Mouse (Mus musculus): ENCODE data around the gene Crabp2. TPM values are rescaled to one million over a fixed set of nuclear protein-coding genes. Genes with fewer than 3 reads are reported as not detected.
A peak's percentile ranks its signal among the peaks of the same experiment; 100 is the strongest.

Gene Crabp2
- polyA plus RNA-seq, 1 experiment from 2014 or later: 667 TPM

GRCm38 (mm10) chr3:87985505-87986320 is 37.2 kb downstream of the Crabp2 start:
- Histone ChIP-seq H3K4me2 (no peak overlapping the region), H3K4me3 (replicated peaks) (no peak overlapping the region), H3K36me3 (no peaks in the 10 kb centered on the region), H3K27me3 (peaks cover 41% of the 10 kb centered on the region), H3K9ac (replicated peaks) (no peak overlapping the region), H3K4me1 (replicated peaks) (peaks cover 62% of the 10 kb centered on the region), H3K27ac (peak overlapping the region; percentile 53; the same call in 1 of the 2 replicates), H3K9me3 (no peaks in the 10 kb centered on the region)
- ATAC-seq (ENCODE audit: insufficient number of reproducible peaks, insufficient read depth, low FRiP score, low TSS enrichment, low read depth): no peak
- 52% methylated on average over 12 of the region's 12 CpGs for WGBS

DNA sequence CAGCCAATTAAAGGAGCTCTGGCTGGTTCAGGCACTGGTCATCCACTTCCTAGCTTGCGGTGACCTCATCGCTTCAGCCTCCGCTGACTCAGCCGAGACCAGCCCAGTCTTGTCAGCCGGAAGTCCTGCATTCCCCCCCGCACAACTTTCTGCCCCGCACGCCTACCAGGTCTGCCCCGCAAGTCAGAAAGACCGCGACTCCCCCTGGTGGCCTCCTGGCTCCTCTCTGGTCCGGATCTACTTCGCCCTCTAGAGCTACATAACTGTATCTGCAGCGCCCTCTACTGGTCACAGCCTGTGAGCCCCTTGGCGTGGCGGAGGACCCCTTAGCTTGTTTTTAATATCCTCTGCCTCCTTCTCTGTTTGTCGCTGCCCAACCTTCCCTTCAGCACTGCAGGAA is 38.4 kb downstream of the Crabp2 start:
- Histone ChIP-seq H3K27ac (0 out of 2 replicates have a peak overlapping the region, but pooled peaks have one; percentile 53), H3K27me3 (peaks cover 52% of the 10 kb centered on the region), H3K4me3 (replicated peaks) (peak overlapping the region; percentile 39), H3K9ac (replicated peaks) (no peak overlapping the region; the same call in 1 of the 2 replicates), H3K4me2 (peak overlapping the region; percentile 80), H3K9me3 (no peaks in the 10 kb centered on the region), H3K36me3 (no peaks in the 10 kb centered on the region), H3K4me1 (replicated peaks) (peaks cover 58% of the 10 kb centered on the region)
- under 1% methylated on average over 17 of the region's 17 CpGs for WGBS
- ATAC-seq (ENCODE audit: insufficient number of reproducible peaks, insufficient read depth, low FRiP score, low TSS enrichment, low read depth): peak; percentile 81

DNA sequence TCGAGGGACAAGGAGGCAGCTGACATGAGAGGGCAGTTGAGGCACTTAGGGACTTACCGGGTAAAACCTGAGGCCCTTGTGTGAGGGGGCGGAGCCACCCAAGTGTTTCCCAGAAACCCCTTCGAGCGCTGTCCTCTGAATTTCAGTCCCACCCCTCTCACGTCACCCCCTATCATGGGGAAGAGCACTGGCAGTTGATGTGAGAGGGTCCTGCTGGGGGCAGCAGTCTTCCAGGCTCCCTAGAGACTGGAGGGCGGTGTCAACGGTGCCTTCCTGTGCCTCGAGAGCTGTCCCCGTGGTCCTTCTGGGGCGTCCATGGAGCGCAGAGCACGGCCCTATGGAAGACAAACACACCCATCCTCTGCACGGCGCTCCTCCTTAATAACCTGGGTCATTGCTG is 39.2 kb downstream of the Crabp2 start:
- H3K27ac ChIP-seq: no peak overlapping the region
- 0 out of 2 replicates have a peak overlapping the region, but pooled peaks have one; percentile 34 for H3K9ac ChIP-seq (replicated peaks)
- WGBS: 0% methylated on average over 15 of the region's 15 CpGs
- H3K4me2 ChIP-seq: peak overlapping the region; percentile 80
- H3K27me3 ChIP-seq: peaks cover 60% of the 10 kb centered on the region
- no peaks in the 10 kb centered on the region for H3K36me3 ChIP-seq
- peak overlapping the region; percentile 39 for H3K4me3 ChIP-seq (replicated peaks)
- no peaks in the 10 kb centered on the region for H3K9me3 ChIP-seq
- peaks cover 51% of the 10 kb centered on the region for H3K4me1 ChIP-seq (replicated peaks)
- ATAC-seq (ENCODE audit: insufficient number of reproducible peaks, insufficient read depth, low FRiP score, low TSS enrichment, low read depth): peak; percentile 14; the same call in 1 of the 2 replicates

DNA sequence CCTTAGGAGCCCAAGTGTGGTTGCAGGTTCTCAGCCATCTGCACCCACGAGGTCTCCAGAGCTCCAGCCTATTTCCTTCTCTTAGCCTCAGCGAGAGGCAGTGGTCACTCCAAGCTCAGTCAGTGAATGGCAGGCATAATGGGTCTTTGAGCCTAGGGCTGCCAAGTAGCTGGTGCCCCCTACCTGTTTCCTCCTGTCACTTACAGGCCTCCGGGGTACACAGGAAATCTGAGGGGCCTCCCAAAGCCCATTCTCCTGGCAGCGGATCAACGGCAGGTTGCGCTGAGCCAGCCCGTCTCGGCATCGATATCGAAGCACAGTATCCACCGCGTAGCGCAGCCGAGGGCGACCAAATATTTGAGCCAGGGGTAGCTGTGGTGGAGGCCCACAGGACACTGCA is 39.6 kb downstream of the Crabp2 start:
- Histone ChIP-seq H3K9me3 (no peaks in the 10 kb centered on the region), H3K27me3 (peaks cover 64% of the 10 kb centered on the region), H3K4me2 (peak overlapping the region; percentile 80), H3K36me3 (no peaks in the 10 kb centered on the region), H3K4me1 (replicated peaks) (peaks cover 46% of the 10 kb centered on the region), H3K9ac (replicated peaks) (0 out of 2 replicates have a peak overlapping the region, but pooled peaks have one; percentile 34), H3K27ac (no peak overlapping the region), H3K4me3 (replicated peaks) (peak overlapping the region; percentile 39)
- 0 out of 2 replicates have a peak, but pooled peaks have one; percentile 3 for ATAC-seq (ENCODE audit: insufficient number of reproducible peaks, insufficient read depth, low FRiP score, low TSS enrichment, low read depth)
- WGBS: 7% methylated on average over 15 of the region's 15 CpGs

GRCm38 (mm10) chr3:87989935-87990334 is 41.5 kb downstream of the Crabp2 start:
- ATAC-seq (ENCODE audit: insufficient number of reproducible peaks, insufficient read depth, low FRiP score, low TSS enrichment, low read depth): no peak
- H3K4me1 ChIP-seq (replicated peaks): peaks cover 32% of the 10 kb centered on the region
- 33% methylated on average over 10 of the region's 10 CpGs for WGBS

DNA sequence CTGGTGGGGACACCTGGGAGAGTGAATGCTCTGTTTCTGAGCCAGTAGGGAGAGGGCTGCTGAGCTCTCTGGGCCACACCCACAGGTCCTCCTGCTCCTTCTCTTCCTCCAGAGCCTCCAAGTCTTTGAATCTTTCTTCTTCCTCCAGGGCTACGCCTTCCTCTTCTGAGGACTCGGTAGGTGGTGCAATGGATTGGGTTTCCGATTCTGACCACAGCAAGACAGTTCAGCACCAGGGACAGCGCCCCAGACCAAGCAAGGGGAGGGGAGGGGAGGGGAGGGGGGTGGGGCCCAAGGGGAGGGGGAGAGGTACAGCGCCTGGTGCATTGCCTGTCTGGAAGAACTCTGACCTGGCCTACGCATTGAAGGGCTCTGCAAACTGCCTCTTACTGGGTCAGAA is 45.0 kb downstream of the Crabp2 start:
- WGBS: 3% methylated on average over 5 of the region's 6 CpGs
- Histone ChIP-seq H3K4me1 (replicated peaks) (peaks cover 11% of the 10 kb centered on the region), H3K9ac (replicated peaks) (no peak overlapping the region), H3K9me3 (no peaks in the 10 kb centered on the region), H3K4me2 (no peak overlapping the region), H3K36me3 (no peaks in the 10 kb centered on the region), H3K27ac (no peak overlapping the region), H3K4me3 (replicated peaks) (no peak overlapping the region), H3K27me3 (peaks cover 100% of the 10 kb centered on the region)
- ATAC-seq (ENCODE audit: insufficient number of reproducible peaks, insufficient read depth, low FRiP score, low TSS enrichment, low read depth): no peak

More at GRCm38 (mm10) chr3:87989935-87990334, 41.5 kb downstream of the Crabp2 start:
- H3K4me2 ChIP-seq: no peak overlapping the region
- H3K4me3 ChIP-seq (replicated peaks): no peak overlapping the region
- peaks cover 74% of the 10 kb centered on the region for H3K27me3 ChIP-seq
- no peak overlapping the region for H3K9ac ChIP-seq (replicated peaks)
- H3K27ac ChIP-seq: no peak overlapping the region
- no peaks in the 10 kb centered on the region for H3K9me3 ChIP-seq
- no peaks in the 10 kb centered on the region for H3K36me3 ChIP-seq

DNA sequence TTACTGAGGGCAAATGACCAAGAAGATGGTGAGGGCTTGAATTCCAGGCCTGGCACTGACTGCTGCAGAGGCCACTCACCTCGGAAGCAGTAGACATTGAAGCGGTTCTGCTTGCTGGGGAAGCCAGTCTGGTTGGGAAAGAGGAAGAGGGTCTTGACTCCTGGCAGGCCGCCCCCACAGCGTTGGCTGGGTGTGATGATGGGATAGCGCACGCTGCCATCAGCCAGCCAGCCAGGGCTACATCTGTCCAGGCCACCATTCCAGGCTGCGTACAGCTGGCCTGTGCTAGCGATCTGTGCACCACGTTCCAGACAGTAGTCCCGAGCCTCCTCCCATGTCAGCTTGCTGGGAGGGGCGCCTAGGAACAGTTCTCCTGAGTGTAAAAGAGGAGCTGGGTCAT is 46.9 kb downstream of the Crabp2 start:
- ATAC-seq (ENCODE audit: insufficient number of reproducible peaks, insufficient read depth, low FRiP score, low TSS enrichment, low read depth): no peak
- Histone ChIP-seq H3K27ac (no peak overlapping the region), H3K27me3 (peaks cover 100% of the 10 kb centered on the region), H3K4me1 (replicated peaks) (peaks cover 21% of the 10 kb centered on the region), H3K9ac (replicated peaks) (no peak overlapping the region), H3K36me3 (no peaks in the 10 kb centered on the region), H3K4me3 (replicated peaks) (no peak overlapping the region), H3K9me3 (no peaks in the 10 kb centered on the region), H3K4me2 (no peak overlapping the region)
- WGBS: 24% methylated on average over 11 of the region's 11 CpGs

DNA sequence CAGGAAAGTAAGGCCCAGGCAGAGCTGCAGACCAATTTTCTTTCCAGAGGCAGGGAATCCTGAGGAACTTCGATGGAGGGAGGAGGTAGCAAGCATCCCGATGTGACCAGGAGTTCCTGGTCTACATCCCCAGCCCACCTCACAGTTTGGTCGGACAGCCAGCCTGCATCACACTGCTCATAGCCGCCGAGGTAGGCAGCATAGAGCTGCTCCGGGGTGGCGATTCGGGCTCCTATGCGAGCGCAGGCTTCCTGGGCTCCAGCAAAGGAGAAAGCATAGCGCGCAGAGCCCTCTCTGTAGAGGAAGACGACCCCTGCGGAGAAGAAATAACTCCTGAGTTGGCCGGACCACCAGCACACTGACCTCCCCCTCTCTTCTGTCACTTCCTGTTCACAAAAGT is 47.9 kb downstream of the Crabp2 start:
- no peak for ATAC-seq (ENCODE audit: insufficient number of reproducible peaks, insufficient read depth, low FRiP score, low TSS enrichment, low read depth)
- no peaks in the 10 kb centered on the region for H3K36me3 ChIP-seq
- no peak overlapping the region for H3K4me3 ChIP-seq (replicated peaks)
- H3K9ac ChIP-seq (replicated peaks): no peak overlapping the region
- H3K27me3 ChIP-seq: peaks cover 100% of the 10 kb centered on the region
- H3K27ac ChIP-seq: no peak overlapping the region
- peak overlapping the region; percentile 54; the same call in 1 of the 2 replicates for H3K4me2 ChIP-seq
- H3K9me3 ChIP-seq: no peaks in the 10 kb centered on the region
- peaks cover 23% of the 10 kb centered on the region for H3K4me1 ChIP-seq (replicated peaks)
- 2% methylated on average over 15 of the region's 15 CpGs for WGBS

DNA sequence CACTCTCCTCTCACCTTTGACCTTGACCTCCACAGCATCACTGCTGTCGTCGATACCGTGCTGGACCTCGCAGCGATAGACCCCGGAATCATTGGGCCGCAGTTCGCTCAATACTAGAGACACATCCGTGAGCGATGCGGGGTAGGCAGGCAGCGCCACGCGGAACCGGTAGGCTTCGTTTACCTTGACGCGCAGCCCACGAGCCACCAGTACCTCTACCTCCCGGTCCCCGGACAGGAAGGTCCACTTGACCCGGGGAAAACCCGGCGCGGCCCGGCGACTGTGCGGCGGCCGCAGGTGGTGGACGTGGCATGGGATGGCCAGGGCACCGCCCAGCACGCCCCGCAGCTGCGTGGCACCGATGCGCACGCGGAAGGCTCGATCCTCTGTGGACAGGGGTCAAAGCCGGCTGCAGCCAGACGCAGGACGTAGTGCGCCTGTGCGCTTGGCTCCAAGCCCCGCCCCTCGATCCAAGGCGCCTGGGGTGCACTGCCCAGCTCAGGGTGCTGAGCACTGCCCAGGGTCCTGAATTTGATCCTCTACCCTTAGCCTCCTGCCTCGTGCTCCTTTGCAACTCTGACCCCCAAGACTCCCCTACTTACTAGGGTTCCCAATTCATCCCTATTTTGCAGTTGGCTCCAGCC is 48.6 kb downstream of the Crabp2 start:
- WGBS: 1% methylated on average over 49 of the region's 49 CpGs
- no peaks in the 10 kb centered on the region for H3K36me3 ChIP-seq
- H3K4me2 ChIP-seq: peak overlapping the region; percentile 54
- H3K27me3 ChIP-seq: peaks cover 100% of the 10 kb centered on the region
- H3K9ac ChIP-seq (replicated peaks): no peak overlapping the region; the same call in 1 of the 2 replicates
- peaks cover 23% of the 10 kb centered on the region for H3K4me1 ChIP-seq (replicated peaks)
- no peaks in the 10 kb centered on the region for H3K9me3 ChIP-seq
- peak overlapping the region; percentile 35 for H3K4me3 ChIP-seq (replicated peaks)
- no peak for ATAC-seq (ENCODE audit: insufficient number of reproducible peaks, insufficient read depth, low FRiP score, low TSS enrichment, low read depth)
- no peak overlapping the region for H3K27ac ChIP-seq

DNA sequence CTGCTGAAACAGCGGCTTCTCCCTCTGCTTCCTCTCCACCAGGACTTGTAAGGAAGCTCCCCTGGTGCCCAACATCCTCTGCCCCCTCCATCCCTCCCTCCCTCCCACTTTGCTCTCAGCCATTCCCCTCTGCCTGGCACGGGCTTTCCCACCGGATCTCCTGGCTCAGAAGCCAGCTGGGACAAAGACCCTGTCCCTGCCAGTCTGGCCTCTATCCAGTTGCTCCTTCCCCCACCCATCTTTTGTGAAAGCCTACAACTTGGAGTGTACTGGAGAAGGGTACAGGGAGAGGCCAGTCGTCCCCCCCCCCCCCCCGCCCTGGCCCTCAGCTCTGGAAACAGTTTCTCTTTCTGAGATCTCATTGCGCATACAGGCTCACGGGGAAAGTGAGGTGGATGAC is 50.3 kb downstream of the Crabp2 start:
- WGBS: 2% methylated on average over 6 of the region's 7 CpGs
- no peak overlapping the region for H3K9ac ChIP-seq (replicated peaks)
- H3K4me2 ChIP-seq: no peak overlapping the region
- H3K9me3 ChIP-seq: peaks cover 7% of the 10 kb centered on the region
- H3K27ac ChIP-seq: no peak overlapping the region
- no peak overlapping the region for H3K4me3 ChIP-seq (replicated peaks)
- no peak for ATAC-seq (ENCODE audit: insufficient number of reproducible peaks, insufficient read depth, low FRiP score, low TSS enrichment, low read depth)
- H3K27me3 ChIP-seq: peaks cover 100% of the 10 kb centered on the region
- no peaks in the 10 kb centered on the region for H3K36me3 ChIP-seq
- H3K4me1 ChIP-seq (replicated peaks): peaks cover 23% of the 10 kb centered on the region

GRCm38 (mm10) chr3:87999243-87999895 is 50.9 kb downstream of the Crabp2 start:
- H3K27ac ChIP-seq: no peak overlapping the region
- H3K4me2 ChIP-seq: peak overlapping the region; percentile 76
- 1% methylated on average over 37 of the region's 38 CpGs for WGBS
- peaks cover 7% of the 10 kb centered on the region for H3K9me3 ChIP-seq
- no peaks in the 10 kb centered on the region for H3K36me3 ChIP-seq
- no peak for ATAC-seq (ENCODE audit: insufficient number of reproducible peaks, insufficient read depth, low FRiP score, low TSS enrichment, low read depth)
- no peak overlapping the region for H3K9ac ChIP-seq (replicated peaks)
- H3K4me1 ChIP-seq (replicated peaks): peaks cover 23% of the 10 kb centered on the region
- H3K4me3 ChIP-seq (replicated peaks): peak overlapping the region; percentile 48
- H3K27me3 ChIP-seq: peaks cover 100% of the 10 kb centered on the region

Data from limb, embryonic 12.5 days (tissue).